Mouse (Mus musculus) cerebellum, adult 9-10 months (tissue): ENCODE measurements around the gene Kcnt2.

Experiments
- DNase-seq: peaks from one replicate; pipeline ENCODE4 v3.0.0; 2022

Kcnt2 gene

GRCm38 (mm10) chr1:140531285-140531908 is 285.4 kb downstream of the Kcnt2 start:
- DNase-seq: no peak

- no peak for DNase-seq
Measured at GRCm38 (mm10) chr1:140534849-140535248, 288.9 kb downstream of the Kcnt2 start.

- no peak for DNase-seq
Measured at GRCm38 (mm10) chr1:140542066-140542465, 296.1 kb downstream of the Kcnt2 start.

GRCm38 (mm10) chr1:140548711-140549110 is 302.8 kb downstream of the Kcnt2 start:
- no peak for DNase-seq

GRCm38 (mm10) chr1:140560801-140561200 is 314.8 kb downstream of the Kcnt2 start:
- DNase-seq: no peak

GRCm38 (mm10) chr1:140572141-140572540 is 326.2 kb downstream of the Kcnt2 start:
- no peak for DNase-seq

- no peak for DNase-seq
Measured at GRCm38 (mm10) chr1:140578607-140579006, 332.6 kb downstream of the Kcnt2 start.

GRCm38 (mm10) chr1:140588302-140588701 is 342.3 kb downstream of the Kcnt2 start:
- no peak for DNase-seq

GRCm38 (mm10) chr1:140608765-140609297 is 362.9 kb downstream of the Kcnt2 start:
- DNase-seq: no peak

- no peak for DNase-seq
Measured at GRCm38 (mm10) chr1:140613101-140613500, 367.1 kb downstream of the Kcnt2 start.

GRCm38 (mm10) chr1:140614840-140615239 is 368.9 kb downstream of the Kcnt2 start:
- DNase-seq: no peak

- DNase-seq: no peak
Measured at GRCm38 (mm10) chr1:140618164-140618563, 372.2 kb downstream of the Kcnt2 start.

GRCm38 (mm10) chr1:140624918-140625317 is 379.0 kb downstream of the Kcnt2 start:
- no peak for DNase-seq

GRCm38 (mm10) chr1:140659607-140660340 is 413.8 kb downstream of the Kcnt2 start:
- no peak for DNase-seq

- no peak for DNase-seq
Measured at GRCm38 (mm10) chr1:140660751-140661403, 414.9 kb downstream of the Kcnt2 start.

- peak; percentile 23 for DNase-seq
Measured at GRCm38 (mm10) chr1:140661404-140661787, 415.4 kb downstream of the Kcnt2 start.
